Mouse (Mus musculus) heart, embryonic 12.5 days (tissue): Measurements from ENCODE around the gene Baiap2. TPM values are rescaled to one million over a fixed set of nuclear protein-coding genes. Genes with fewer than 3 reads are reported as not detected.
A peak's percentile ranks its signal among the peaks of the same experiment; 100 is the strongest.

Experiments
- ATAC-seq: fragments of 200-750 bp; cut with Nextera tagmentation; 2 replicates; pipeline ENCODE4 v1.8.0; 2017; ENCODE audit warnings: moderate TSS enrichment, moderate library complexity; ENCODE audit not compliant: insufficient number of reproducible peaks, low FRiP score
- H3K27ac ChIP-seq: fragments of 300-500 bp; sonication (generic); 2 replicates; pipeline ENCODE4 v1.5.1; 2016; ENCODE audit warnings: mild to moderate bottlenecking, moderate library complexity; ENCODE audit not compliant: poor library complexity, severe bottlenecking
- H3K27me3 ChIP-seq: fragments of 300-500 bp; sonication (generic); replicated peaks from 2 replicates; pipeline ENCODE4 v1.6.1; 2016; ENCODE audit warnings: mild to moderate bottlenecking, moderate library complexity
- H3K36me3 ChIP-seq: fragments of 300-500 bp; sonication (generic); 2 replicates; pipeline ENCODE4 v1.6.1; 2016; ENCODE audit warnings: mild to moderate bottlenecking, moderate library complexity
- H3K4me1 ChIP-seq: fragments of 300-500 bp; sonication (generic); replicated peaks from 2 replicates; pipeline ENCODE4 v1.6.1; 2016; ENCODE audit warnings: mild to moderate bottlenecking
- H3K4me2 ChIP-seq: fragments of 300-500 bp; sonication (generic); 2 replicates; pipeline ENCODE4 v1.6.1; 2016; ENCODE audit warnings: mild to moderate bottlenecking, moderate library complexity
- H3K4me3 ChIP-seq: fragments of 300-500 bp; sonication (generic); 2 replicates; pipeline ENCODE4 v1.5.1; 2016; ENCODE audit warnings: mild to moderate bottlenecking
- H3K9ac ChIP-seq: fragments of 300-500 bp; sonication (generic); 2 replicates; pipeline ENCODE4 v1.6.1; 2016; ENCODE audit warnings: mild to moderate bottlenecking, moderate library complexity
- H3K9me3 ChIP-seq: fragments of 300-500 bp; sonication (generic); replicated peaks from 2 replicates; pipeline ENCODE4 v1.6.1; 2016; ENCODE audit warnings: mild to moderate bottlenecking, moderate library complexity
- WGBS: fragments of 180-500 bp; shearing (Covaris S2); methylation state at CpG from one replicate; pipeline ENCODE4 v1.1.7; 2016; 5-methylcytosine and 5-hydroxymethylcytosine counted together
- polyA plus RNA-seq: library from polyadenylated mRNA; unstranded; fragments of >200 nt; fragmentation: Nextera tagmentation; extraction: Ambion mirVana; gene quantifications from 2 replicates; pipeline ENCODE4 v1.2.1, GENCODE M21; 2016

The Baiap2 gene
- polyA plus RNA-seq, 1 experiment from 2014 or later: 15.6 TPM

GRCm38 (mm10) chr11:119909436-119909835 is 33.1 kb upstream of the Baiap2 start:
- Histone ChIP-seq H3K9me3 (no peaks in the 10 kb centered on the region), H3K4me3 (peak overlapping the region; percentile 7; the same call in 1 of the 2 replicates), H3K27me3 (peaks cover 18% of the 10 kb centered on the region), H3K27ac (no peak overlapping the region), H3K4me2 (peak overlapping the region; percentile 54), H3K4me1 (peaks cover 25% of the 10 kb centered on the region), H3K36me3 (no peaks in the 10 kb centered on the region), H3K9ac (peak overlapping the region; percentile 43; the same call in 1 of the 2 replicates)
- ATAC-seq: no peak
- WGBS: 2% methylated on average over 5 of the region's 5 CpGs

GRCm38 (mm10) chr11:119912845-119913244 is 29.7 kb upstream of the Baiap2 start:
- 11% methylated on average over 7 of the region's 7 CpGs for WGBS
- H3K4me1 ChIP-seq: peaks cover 55% of the 10 kb centered on the region
- H3K27ac ChIP-seq: no peak overlapping the region
- peak overlapping the region; percentile 75 for H3K4me3 ChIP-seq
- H3K36me3 ChIP-seq: peaks cover 19% of the 10 kb centered on the region
- peak overlapping the region; percentile 89 for H3K9ac ChIP-seq
- H3K27me3 ChIP-seq: 0 out of 2 replicates have a peak, but pooled peaks cover 6% of the 10 kb centered on the region
- H3K4me2 ChIP-seq: peak overlapping the region; percentile 82
- ATAC-seq: no peak
- no peaks in the 10 kb centered on the region for H3K9me3 ChIP-seq

GRCm38 (mm10) chr11:119913291-119913934 is 29.1 kb upstream of the Baiap2 start, which contains the start of gene Chmp6:
Gene Chmp6, plus strand, starts transcription at chr11:119913441.
- Histone ChIP-seq H3K27me3 (no peaks in the 10 kb centered on the region), H3K4me3 (peak within 1 kb of the TSS; percentile 75), H3K4me1 (peaks cover 55% of the 10 kb centered on the region), H3K36me3 (peaks cover 24% of the 10 kb centered on the region), H3K27ac (peak within 1 kb of the TSS; percentile 26; the same call in 1 of the 2 replicates), H3K9me3 (no peaks in the 10 kb centered on the region), H3K9ac (peak within 1 kb of the TSS; percentile 89), H3K4me2 (peak within 1 kb of the TSS; percentile 82)
- under 1% methylated on average over 48 of the region's 48 CpGs for WGBS
- peak; percentile 66 for ATAC-seq

GRCm38 (mm10) chr11:119913935-119914314 is 28.6 kb upstream of the Baiap2 start:
- under 1% methylated on average over 24 of the region's 26 CpGs for WGBS
- Histone ChIP-seq H3K4me2 (peak overlapping the region; percentile 82), H3K27ac (peak overlapping the region; percentile 26; the same call in 1 of the 2 replicates), H3K36me3 (peaks cover 29% of the 10 kb centered on the region), H3K9ac (peak overlapping the region; percentile 89), H3K9me3 (no peaks in the 10 kb centered on the region), H3K27me3 (no peaks in the 10 kb centered on the region), H3K4me3 (peak overlapping the region; percentile 75), H3K4me1 (peaks cover 54% of the 10 kb centered on the region)
- ATAC-seq: peak; percentile 12

- no peaks in the 10 kb centered on the region for H3K9me3 ChIP-seq
- no peaks in the 10 kb centered on the region for H3K27me3 ChIP-seq
- 0 out of 2 replicates have a peak overlapping the region, but pooled peaks have one; percentile 26 for H3K27ac ChIP-seq
- 21% methylated on average over 4 of the region's 4 CpGs for WGBS
- H3K36me3 ChIP-seq: peaks cover 34% of the 10 kb centered on the region
- peak overlapping the region; percentile 75 for H3K4me3 ChIP-seq
- H3K4me2 ChIP-seq: peak overlapping the region; percentile 82
- no peak for ATAC-seq
- peaks cover 49% of the 10 kb centered on the region for H3K4me1 ChIP-seq
- peak overlapping the region; percentile 89 for H3K9ac ChIP-seq
Measured at GRCm38 (mm10) chr11:119914381-119914780, 28.2 kb upstream of the Baiap2 start.

- Histone ChIP-seq H3K27me3 (no peaks in the 10 kb centered on the region), H3K27ac (peak overlapping the region; percentile 36), H3K4me2 (peak overlapping the region; percentile 82), H3K9ac (peak overlapping the region; percentile 89), H3K4me3 (no peak overlapping the region), H3K4me1 (peaks cover 39% of the 10 kb centered on the region), H3K36me3 (peaks cover 38% of the 10 kb centered on the region), H3K9me3 (no peaks in the 10 kb centered on the region)
- ATAC-seq: no peak
- 75% methylated on average over 9 of the region's 9 CpGs for WGBS
Measured at GRCm38 (mm10) chr11:119915666-119916065, 26.9 kb upstream of the Baiap2 start.

- H3K27me3 ChIP-seq: no peaks in the 10 kb centered on the region
- H3K9ac ChIP-seq: no peak overlapping the region
- peak overlapping the region; percentile 36; the same call in 1 of the 2 replicates for H3K27ac ChIP-seq
- WGBS: 77% methylated on average over 15 of the region's 15 CpGs
- H3K4me1 ChIP-seq: peaks cover 39% of the 10 kb centered on the region
- peak; percentile 61 for ATAC-seq
- H3K4me3 ChIP-seq: no peak overlapping the region
- H3K36me3 ChIP-seq: peaks cover 38% of the 10 kb centered on the region
- H3K9me3 ChIP-seq: no peaks in the 10 kb centered on the region
- peak overlapping the region; percentile 82; the same call in 1 of the 2 replicates for H3K4me2 ChIP-seq
Measured at GRCm38 (mm10) chr11:119916102-119916790, 26.3 kb upstream of the Baiap2 start.

- Histone ChIP-seq H3K36me3 (peaks cover 38% of the 10 kb centered on the region), H3K4me1 (peaks cover 45% of the 10 kb centered on the region), H3K27me3 (no peaks in the 10 kb centered on the region), H3K9ac (no peak overlapping the region), H3K27ac (no peak overlapping the region), H3K4me3 (no peak overlapping the region), H3K9me3 (no peaks in the 10 kb centered on the region), H3K4me2 (no peak overlapping the region)
- ATAC-seq: no peak
- 91% methylated on average over 21 of the region's 21 CpGs for WGBS
Measured at GRCm38 (mm10) chr11:119916834-119917469, 25.6 kb upstream of the Baiap2 start.

- no peak overlapping the region for H3K27ac ChIP-seq
- no peak overlapping the region for H3K4me3 ChIP-seq
- H3K9ac ChIP-seq: no peak overlapping the region
- WGBS: 83% methylated on average over 7 of the region's 7 CpGs
- no peaks in the 10 kb centered on the region for H3K27me3 ChIP-seq
- H3K9me3 ChIP-seq: no peaks in the 10 kb centered on the region
- H3K4me1 ChIP-seq: peaks cover 45% of the 10 kb centered on the region
- H3K36me3 ChIP-seq: peaks cover 38% of the 10 kb centered on the region
- no peak overlapping the region for H3K4me2 ChIP-seq
- ATAC-seq: no peak
Measured at GRCm38 (mm10) chr11:119918521-119918920, 24.0 kb upstream of the Baiap2 start.

- no peak overlapping the region for H3K9ac ChIP-seq
- H3K4me3 ChIP-seq: no peak overlapping the region
- 90% methylated on average over 4 of the region's 4 CpGs for WGBS
Measured at GRCm38 (mm10) chr11:119919432-119919831, 23.1 kb upstream of the Baiap2 start.

GRCm38 (mm10) chr11:119919897-119920296 is 22.7 kb upstream of the Baiap2 start:
- Histone ChIP-seq H3K27ac (no peak overlapping the region), H3K4me1 (peaks cover 37% of the 10 kb centered on the region), H3K9ac (no peak overlapping the region), H3K27me3 (no peaks in the 10 kb centered on the region), H3K9me3 (no peaks in the 10 kb centered on the region), H3K4me2 (no peak overlapping the region), H3K4me3 (no peak overlapping the region), H3K36me3 (peaks cover 38% of the 10 kb centered on the region)
- ATAC-seq: no peak
- 67% methylated on average over 8 of the region's 8 CpGs for WGBS

More at GRCm38 (mm10) chr11:119919432-119919831, 23.1 kb upstream of the Baiap2 start:
- Histone ChIP-seq H3K4me2 (no peak overlapping the region), H3K27ac (no peak overlapping the region), H3K4me1 (peaks cover 42% of the 10 kb centered on the region), H3K36me3 (peaks cover 38% of the 10 kb centered on the region), H3K9me3 (no peaks in the 10 kb centered on the region), H3K27me3 (no peaks in the 10 kb centered on the region)
- ATAC-seq: no peak
